Mouse (Mus musculus) ovary, postnatal 36 days (tissue): ENCODE data around the gene Mettl6.
"Not testable (repeated sequence)": the region's sequence is repeated elsewhere in the genome, so short reads cannot be mapped to it uniquely, and the experiment has no call there.

ENCODE experiments used
- DNase-seq: peaks from one replicate; pipeline ENCODE4 v3.0.0; 2022; ENCODE audit warnings: low spot score, mixed read lengths

The Mettl6 gene

DNA sequence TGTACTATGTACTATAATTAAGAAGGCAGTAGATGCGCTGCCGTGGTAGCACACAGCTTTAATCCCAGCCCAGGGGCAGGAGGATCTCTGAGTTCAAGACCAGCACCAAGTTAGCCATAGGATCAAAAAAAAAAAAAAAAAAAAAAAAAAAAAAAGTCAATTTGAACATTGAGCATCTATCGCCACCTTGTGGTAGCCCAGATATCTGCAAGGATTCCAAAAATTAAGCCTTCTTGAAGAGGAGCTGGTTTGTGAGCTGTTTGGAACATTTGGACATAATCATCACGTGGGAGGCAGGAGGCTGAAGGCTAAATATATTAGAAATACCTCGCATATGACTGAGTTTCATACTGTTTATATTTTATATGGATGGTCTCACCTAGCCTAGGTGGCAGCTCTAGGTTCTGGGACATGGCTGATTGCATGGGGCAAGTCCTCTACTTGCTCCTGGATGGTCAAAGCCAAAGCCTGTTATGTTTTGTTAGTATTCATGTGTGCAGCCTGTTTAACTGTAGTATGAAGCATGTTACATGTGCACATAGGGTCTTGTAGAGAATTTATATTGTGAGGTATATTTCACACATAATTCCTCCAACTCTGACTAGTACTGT lies 22.3 kb downstream of the Mettl6 start:
- DNase-seq, result no peak

DNA sequence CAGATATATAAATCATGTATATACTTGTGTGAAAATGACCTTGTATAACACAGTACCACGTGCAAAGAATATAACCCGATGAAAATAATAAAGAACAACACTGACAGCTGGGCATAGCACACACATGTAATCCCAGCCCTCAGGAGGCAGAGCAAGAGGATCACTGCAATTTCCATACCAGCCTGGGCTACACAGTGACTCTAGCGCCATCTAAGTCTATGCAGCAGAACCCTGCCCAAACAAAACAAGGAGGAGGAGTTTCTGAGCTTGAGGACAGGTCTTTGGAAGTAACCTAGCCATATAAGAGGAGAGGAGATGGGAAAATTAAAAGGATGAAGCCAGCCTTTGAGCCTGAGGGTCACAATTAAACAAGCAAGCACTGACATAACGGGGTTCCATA lies 25.1 kb downstream of the Mettl6 start:
- no peak for DNase-seq

DNA sequence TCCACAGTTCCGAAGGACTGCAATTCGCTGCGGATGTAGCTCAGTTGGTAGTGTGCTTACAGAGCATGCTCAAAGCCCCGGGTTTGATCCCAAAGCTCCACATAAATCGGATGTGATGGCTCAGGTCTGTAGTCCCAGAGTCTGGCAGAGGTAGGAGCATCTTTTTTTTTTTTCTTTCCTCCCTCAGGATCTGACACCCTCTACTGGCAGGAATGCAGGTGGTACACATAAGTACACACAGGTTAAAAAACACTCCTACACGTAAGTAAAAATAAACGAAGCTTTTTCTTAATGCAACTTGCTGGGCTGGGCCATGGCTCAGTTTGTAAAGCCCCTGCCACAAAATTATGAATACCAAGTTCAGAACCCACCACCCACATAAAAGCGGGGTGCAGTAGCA lies 30.7 kb downstream of the Mettl6 start:
- DNase-seq, result no peak

DNA sequence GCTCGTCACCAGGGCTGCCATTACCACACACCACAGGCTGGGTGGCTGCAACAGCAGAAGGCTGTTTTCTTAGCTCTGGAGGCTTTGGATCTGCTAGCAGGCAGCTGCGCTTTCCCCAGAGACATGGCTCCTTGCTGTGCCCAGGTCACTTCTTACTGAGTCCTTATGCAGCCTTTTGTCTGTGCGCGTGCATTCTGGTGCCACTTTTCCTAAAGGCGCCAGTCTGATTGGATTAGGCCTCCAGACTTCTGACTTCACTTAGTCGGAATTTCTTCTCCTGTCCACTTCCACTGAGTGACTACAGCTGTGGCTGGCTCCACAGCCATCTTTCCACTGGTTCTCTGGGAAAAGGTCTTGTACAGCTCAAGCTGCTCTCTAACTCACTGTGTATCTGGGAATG lies 32.0 kb downstream of the Mettl6 start:
- DNase-seq, result no peak

DNA sequence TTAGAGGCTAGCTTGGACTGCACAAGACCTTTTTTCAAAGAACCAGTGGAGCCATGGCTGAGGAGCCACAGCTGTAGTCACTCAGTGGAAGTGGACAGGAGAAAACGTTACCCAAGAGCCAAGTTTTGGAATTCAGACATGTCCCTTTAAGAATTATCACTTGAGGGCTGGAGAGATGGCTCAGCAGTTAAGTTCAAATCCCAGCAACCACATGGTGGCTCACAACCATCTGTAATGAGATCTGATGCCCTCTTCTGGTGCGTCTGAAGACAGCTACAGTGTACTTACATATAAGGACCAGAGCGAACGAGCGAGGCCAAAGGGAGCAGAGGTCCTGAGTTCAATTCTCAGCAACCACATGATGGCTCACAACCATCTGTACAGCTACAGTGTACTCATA lies 32.6 kb downstream of the Mettl6 start:
- not testable (repeated sequence) for DNase-seq

DNA sequence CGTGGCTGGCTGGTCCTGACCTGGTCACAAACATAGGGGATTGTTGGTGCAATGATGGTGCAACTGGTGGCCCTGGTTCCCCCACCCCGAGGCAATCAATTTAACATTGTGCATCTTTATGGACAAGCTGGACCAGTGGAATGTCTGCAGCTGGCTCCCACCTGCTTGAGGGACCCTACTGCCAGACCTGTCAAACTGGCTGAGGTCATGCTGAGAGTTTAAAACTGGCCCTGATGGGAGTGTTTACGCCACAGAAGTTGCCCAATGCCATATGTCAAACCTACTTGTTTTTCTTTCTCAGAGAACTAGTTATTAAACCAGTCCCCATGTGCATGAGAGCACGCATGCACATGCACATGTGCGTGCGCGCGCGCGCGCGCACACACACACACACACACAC lies 36.8 kb downstream of the Mettl6 start:
- DNase-seq, result no peak

DNA sequence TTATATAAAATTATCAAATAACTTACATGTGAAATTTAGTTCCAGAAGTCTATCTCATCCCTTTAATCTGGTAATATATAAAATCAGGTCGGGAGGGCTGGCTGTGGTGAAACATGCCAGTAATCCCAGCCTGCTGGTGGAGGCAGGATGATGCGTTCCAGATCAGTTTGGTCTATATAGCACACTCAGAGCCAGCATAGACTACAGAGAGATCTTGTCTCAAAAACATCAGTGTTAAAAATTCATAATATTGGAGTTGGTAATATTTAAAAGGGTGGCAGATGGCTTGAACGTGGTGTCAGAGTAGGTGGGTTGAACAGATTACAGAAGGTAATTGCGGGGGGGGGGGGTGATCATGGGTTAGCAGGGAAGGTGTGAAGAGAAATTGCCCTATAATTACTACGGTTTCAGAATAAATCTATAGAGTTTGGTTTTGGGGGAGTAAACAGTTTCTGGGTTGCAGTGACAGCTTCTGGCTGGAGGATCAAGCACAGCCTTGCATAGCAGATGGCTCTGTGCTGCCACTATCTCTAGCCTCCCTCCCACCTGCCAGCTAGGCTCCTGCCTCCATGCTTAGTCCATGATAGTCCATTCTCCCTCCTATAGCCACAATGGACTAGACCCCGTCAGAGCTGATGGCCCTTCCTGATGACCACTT lies 38.6 kb downstream of the Mettl6 start:
- DNase-seq, result no peak

DNA sequence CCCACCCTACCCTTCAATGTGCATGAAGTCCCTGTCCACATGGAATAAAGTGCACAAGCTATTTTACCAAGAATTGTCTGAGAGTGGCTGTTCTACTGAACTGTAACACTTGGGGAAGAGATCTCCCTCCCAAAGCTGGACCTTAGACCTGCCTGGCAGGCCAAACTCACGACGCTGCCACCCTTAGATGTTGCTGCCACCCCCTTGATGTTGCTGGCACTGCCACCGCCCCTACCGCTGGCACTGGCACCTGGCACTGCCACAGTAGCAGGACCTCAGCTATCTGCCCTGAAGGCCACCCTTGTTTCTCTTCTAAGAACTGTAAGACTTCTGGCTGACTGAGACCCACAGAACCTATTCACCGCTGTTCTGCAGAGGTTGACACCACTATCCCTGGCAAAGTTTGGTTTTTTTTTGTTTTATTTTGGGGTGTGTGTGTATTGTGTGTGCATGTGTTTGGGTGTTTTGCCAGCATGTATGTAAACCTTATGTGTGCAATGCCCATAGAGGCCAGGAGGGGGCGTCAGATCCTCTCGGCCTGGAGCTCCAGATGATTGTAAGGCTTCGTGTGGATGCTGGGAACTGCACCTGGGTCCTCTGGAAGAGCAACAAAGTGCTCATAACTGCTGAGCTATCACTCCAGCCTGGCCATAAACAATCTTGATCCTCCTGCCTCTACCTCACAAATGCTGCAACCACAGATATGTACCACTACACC lies 39.8 kb downstream of the Mettl6 start:
- DNase-seq, result no peak

DNA sequence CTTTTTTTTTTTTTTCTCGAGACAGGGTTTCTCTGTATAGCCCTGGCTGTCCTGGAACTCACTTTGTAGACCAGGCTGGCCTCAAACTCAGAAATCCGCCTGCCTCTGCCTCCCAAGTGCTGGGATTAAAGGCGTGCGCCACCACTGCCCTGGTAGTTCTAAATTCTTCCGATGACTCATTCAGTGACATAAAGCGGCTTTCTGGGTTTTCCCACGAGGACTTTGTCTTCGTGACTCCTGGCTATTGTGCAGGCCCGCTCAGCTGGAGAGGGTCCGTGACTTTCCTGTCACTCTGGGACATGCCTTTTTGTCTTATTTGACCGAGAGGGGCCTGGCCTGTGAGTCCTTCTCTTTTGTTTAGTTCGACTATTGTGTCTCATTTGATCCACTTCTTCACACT lies 40.9 kb downstream of the Mettl6 start:
- not testable (repeated sequence) for DNase-seq

DNA sequence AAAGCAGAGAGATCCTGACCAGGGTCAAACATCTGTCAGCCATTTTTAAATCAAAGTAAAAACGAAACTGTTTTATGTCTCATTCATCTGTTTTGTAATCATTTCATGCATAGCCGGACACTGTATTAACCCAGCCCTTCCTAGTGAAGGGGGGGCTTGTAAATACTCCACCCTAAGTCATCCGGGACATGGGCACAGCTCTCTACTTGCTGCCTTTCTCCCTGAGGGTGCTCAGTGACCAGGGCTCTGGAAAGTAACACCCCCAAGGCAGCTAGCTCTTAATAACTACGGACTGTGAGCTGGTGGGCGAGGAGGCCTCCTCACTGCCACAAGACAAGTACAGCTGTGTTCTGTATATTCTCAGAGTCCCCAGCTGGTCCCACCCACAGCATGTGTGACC lies 45.8 kb downstream of the Mettl6 start:
- DNase-seq, result no peak

DNA sequence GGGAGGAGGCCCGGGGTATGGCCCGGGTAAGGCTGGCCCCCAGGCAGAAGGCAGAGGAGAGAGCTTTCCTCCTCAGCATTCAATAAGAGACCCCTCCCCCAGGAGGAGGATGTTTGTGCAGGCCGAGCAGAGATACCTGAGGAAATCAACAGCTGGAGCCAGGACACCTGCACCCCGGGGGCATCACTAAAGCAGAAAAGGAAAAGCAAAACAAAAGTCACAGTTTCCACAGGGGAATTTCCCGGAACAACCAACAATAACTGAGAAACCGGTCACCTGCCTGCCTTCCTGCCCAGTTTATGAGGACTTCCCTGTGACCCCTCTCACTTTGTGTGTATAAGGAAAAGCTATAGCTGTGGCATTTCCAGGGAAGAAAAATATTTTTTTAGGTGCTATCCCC lies 51.2 kb downstream of the Mettl6 start:
- no peak for DNase-seq

DNA sequence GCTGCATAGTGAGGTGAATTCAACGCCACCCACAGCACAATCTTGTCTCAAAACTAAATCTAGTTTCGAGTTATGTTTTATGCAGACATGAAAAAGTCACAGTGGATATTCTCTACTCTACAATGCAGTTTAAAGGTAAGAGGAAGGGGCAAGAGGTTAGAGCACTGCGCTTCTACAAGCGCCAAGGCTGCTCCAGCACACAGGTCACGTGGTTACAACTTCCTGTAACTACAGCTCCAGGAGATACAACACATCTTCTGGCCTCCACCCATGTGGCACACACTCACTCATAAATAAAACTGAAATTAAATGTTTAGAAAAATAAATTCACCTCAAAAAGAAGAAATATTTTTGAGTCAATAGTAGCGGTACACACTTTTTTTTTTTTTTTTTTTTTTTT lies 54.1 kb downstream of the Mettl6 start:
- no peak for DNase-seq

DNA sequence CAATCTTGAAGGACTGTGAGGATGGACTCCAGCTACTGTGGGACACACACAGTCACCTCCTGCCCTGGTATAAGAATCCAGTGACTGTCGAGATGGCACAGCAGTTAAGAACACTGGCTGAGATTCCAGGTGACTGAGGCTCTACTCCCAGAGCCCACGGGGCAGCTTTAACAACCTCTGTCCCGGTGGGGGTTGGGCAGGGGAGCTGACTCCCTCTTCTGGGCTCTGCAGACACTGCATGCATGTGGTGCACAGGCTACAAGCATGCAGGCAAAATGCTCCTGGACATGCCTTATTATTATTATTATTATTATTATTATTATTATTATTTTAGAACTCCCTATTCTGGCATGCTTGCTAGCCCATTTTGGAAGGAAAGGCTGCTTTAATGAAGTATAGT lies 54.6 kb downstream of the Mettl6 start:
- DNase-seq, result no peak

DNA sequence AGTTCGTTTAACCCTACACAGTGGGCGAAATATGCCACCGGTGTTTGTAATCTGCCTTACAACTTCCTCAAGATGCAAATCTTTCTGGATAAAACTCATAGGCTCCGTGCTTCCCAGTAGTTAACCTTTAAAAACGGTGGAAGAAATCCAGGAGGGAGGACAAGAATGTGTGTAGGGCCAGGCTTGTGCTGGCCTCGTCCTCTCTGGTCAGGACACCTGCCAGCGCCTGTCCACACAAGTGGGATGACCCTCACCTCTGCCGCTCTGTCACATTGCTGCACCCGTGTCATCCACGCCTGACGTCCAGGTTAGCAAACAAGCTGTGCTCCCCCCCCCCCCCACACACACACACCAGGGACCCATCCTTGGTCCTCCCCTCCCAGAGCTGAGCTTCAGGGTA lies 55.6 kb downstream of the Mettl6 start:
- no peak for DNase-seq

DNA sequence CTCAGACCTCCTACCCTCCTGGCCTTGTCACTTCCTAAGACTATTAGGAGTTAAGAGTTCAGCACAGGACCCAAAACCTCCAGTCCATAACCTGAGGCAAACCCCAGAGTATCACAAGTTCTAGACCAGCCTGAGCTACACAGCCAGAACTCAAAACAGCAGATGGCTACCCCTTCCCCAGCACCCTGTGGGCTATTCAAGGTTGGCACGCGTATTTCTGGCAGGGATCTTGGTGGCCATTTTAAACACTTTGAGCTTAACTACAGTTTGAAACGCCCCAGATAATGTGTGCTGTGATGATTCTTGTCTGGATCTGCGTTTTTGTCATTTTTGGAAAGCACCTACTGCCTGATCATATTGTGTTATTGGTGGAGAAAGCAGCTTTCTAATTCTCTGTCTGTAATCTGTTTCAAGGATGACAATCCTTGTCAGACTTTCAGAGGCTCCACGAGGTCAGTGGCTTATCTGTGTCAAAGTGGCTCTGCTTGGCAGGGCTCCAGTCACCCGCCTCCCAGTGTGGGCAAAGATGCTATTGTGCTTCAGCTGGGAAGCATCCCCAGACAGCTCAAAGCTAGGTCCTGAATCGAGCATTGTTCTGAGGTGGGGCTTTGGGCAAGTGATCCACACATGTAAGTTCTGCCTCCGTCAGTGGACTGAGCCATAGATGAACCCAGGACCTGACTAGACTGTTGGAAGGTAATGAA lies 56.9 kb downstream of the Mettl6 start:
- DNase-seq, result peak; percentile 82

DNA sequence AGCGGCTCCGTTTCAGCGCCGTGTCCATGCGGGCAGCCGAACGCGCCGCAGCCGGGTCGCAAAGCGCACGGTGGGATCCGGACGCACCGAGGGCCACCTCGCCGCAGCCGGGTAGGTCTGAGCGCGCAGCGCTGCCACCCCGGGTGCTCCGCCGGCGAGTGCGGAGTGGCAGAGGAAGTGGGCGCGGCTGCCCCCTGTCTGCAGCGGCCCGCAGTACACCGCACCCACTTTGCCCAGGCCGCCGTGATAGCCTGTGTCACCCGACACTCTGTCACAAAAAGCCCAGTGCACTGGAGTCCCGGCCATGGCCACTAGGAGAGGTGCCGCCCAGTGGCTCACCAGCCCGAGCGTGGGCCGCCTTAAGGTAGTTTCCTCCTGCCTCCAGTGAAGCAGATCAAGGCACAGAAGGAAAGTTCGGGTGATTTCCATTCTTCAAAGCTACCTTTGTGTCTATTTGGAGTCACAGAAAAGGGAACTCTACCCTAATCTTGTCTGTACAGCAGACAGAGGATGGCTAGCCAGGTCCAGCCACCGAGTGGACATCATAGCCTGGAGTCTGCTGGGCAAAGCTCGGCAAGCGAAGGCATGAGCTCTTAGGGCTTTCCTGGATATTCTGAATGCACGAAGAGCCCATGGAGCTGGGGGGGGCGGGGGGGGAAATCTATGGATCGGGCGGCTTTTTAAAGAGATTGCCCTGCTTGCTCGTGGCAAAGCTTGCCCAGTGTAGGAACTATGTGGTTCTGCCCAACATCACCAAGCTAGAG lies 58.7 kb downstream of the Mettl6 start, which contains the start of gene Sh3bp5:
Gene Sh3bp5 (minus strand): TSS at position 149 of the 764 bp plus-strand sequence.
- peak; percentile 94 for DNase-seq

DNA sequence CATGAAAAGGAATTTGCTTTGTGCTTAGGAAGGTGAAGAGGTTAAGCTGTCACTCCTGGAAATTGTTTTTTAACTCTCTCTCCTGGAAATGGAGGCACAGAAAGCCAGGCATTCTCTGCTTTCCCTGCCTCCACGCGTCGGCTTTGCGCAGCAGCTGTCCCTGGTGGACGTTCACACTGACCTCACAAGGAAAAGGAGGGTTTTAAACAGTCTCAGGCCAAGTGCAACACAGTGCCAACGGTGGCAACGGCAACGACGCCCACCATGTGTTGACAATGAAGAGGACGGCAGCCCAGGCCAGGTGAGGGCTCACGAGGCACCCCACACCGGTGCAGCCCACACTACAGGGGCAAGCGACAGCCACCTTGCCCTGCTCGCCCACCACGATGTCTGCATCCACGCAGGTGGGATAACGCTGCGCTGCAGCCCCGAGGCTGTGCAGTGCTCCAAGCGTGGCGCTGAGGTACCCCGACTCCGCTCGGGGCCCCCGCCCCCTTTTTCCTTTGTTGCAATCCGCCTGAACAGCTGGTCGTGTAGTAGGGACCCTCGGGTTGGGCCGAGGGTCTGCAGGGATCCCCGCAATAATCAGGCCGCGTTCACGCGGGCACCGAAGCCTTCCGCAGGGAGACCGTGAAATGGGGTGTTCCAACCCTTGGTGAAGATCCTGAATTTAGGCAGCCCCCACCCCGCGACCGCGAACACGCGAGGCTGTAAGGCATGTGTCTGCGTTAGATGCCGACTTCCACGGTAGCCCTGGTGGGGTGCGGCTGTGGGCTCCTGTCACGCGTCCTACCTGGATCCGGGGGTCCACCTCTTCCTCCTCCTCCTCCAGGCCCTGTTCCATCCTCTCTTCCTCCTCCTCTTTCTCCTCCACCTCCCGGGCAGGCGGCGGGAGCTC lies 59.6 kb downstream of the Mettl6 start:
- peak; percentile 29 for DNase-seq

DNA sequence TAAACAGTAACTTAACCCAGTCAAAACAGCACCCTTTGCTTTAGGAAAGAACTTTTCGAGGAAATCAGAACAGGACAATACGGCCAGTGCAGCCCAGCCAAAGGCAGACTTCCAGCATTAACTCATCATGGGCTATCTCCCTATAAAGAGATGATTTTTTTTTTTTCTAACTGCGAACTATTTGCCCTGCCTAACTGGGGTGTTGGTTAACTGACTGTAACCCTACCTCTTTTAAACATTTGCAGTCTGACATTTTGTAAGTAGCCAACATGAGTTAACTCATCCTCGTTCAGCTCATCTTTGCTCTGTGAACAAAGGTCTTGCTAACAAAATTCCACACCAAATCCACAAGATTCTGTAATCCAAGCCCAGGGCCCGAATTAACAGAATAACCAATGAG lies 60.4 kb downstream of the Mettl6 start:
- DNase-seq, result no peak

DNA sequence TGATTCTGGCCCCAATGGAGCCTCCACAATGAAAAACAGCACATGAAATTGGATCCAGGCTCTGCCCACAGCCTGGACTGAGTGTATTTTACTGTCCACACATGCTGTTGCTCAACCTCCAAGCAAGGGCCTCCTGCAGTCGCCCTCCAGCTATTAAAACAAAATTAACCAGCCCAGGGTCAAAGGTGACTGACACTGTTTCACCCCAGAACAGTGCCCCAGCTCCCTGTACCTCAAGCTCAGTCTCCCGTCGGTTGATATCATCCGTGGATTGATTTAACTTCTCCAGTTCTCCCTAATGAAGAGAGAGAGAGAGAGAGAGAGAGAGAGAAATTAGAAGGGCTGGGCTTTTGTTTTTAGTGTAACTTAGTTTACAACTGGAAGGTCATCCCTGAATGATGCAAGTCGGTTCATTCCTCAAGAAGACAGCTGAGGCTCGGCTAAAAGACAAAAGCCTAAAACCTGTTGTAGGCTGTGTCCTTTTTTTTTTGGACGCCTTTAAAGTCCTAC lies 60.9 kb downstream of the Mettl6 start:
- no peak for DNase-seq

DNA sequence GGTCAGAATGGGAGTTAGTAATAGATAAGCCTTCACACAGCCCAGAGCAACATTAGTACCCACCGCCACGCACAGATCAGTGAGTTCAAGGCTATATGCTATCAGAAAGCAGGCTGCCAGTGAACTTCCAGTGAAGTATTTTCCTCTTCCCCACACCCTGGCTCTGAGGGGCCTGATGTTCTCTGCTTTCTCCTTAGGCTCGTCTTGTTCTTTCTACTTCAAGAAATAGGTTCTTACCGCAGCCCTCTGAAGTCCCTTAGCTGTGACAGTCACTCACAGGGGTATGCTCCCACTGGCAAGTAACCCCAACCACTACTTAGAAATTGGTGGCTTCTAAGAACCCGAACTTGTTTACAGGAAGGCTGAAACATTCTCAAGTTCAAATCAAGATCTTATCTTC lies 61.7 kb downstream of the Mettl6 start:
- no peak for DNase-seq

DNA sequence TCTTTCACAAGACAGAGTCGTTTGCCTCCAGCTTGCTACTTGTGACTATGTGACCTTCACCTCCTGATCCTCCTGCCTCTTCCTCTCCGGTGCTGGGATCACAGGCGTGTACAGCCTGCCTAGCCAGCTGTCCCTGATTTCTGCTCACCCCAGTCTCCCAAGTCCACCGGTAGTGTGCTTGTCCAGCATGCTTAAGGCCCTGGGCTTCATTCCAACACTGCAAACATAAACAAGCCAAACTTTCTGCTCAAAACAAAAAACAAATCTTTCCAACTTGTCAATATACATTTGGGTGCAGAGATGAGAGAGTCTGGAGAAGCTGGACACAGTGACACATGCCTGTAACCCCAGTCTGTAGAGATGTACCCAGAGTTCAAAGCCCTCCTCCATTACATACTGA lies 62.4 kb downstream of the Mettl6 start:
- no peak for DNase-seq
